Mouse (Mus musculus) layer of hippocampus, adult 18-20 months (tissue): ENCODE data around the gene Rhob. TPM values are rescaled to one million over a fixed set of nuclear protein-coding genes. Genes with fewer than 3 reads are reported as not detected.

Experiments
- DNase-seq, 2 experiments: peaks; one replicate each; pipeline ENCODE4 v3.0.0; 2022; ENCODE audit warnings: low spot score in 2 of 2
- long read RNA-seq: library from polyadenylated mRNA; stranded (forward); transcript quantifications from one replicate; pipeline ENCODE4 v2.0.0, GENCODE M21; 2021
- total RNA-seq, 2 experiments: library from RNA; stranded (reverse); gene quantifications; 2 replicates each; pipeline ENCODE4 v1.2.3; 2021

Gene Rhob
- 100 to 1,000 TPM; 360 to 385 TPM for total RNA-seq
- long read RNA-seq, transcript Rhob-201 (1 exons, 2,349 nt), result major isoform, 84 of 84 reads
- long read RNA-seq, partial matches to known transcripts, result 0 of 84 reads
- long read RNA-seq, other reads (novel, unspliced or antisense), result 0 of 84 reads

DNA sequence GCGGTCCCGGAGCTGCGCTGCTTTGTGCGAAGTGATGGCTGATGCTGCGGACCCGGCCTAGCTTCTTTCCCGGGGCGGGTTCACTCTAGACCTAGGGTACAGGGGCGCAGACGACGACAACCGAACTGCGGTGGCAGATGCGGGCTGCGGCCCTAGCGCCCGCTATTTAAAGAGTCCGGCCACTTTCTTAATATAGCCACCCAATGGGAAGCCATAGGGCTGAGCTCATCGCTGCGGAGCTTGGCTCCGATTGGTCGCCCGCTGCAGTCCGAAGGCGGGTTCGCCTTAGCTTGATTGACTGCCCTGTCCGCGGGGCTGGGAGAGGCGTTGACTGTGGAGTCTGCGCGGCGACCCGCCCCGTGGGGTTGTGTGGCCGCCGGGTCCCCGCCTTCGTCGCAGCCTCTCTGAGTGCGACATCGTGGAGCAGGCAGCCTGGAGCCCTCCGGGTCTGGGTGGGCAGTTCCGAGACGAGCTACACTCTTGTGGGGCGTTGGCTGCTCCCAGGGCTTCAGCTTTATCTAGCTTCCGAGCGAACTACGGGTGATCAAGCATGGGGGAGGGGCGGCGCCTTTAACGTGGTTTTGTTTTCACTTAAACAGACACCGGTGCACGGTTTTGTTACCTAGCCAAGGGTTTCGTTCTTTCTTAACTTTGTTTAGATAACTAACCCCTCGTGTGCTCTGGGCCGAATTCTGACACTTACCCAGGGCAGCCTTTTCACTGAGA lies at the start of gene Rhob:
Gene Rhob, minus strand, starts transcription at position 139 of the 726 bp plus-strand sequence.
- DNase-seq, result peak; percentile 99

DNA sequence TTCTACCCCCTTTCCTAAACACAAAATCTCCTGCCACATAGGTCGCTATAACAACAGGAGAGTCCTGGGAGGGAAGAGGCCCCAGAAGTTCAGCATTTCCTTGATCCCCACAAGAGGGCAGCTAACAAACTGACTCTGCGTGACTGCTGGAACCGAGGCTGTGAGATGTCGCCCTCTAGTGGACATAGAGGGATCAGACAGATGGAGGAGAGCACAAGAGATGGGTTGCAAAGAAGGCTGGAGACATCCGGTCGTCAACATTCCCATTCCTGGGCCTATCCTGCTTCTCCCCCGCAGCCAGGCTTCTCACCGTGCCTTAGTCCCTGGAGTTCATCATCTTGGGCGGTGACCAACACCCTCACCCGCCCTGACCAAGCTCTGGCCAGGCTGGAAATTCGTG lies 47.5 kb upstream of the Rhob start:
- DNase-seq, result peak; percentile 30 to 84

DNA sequence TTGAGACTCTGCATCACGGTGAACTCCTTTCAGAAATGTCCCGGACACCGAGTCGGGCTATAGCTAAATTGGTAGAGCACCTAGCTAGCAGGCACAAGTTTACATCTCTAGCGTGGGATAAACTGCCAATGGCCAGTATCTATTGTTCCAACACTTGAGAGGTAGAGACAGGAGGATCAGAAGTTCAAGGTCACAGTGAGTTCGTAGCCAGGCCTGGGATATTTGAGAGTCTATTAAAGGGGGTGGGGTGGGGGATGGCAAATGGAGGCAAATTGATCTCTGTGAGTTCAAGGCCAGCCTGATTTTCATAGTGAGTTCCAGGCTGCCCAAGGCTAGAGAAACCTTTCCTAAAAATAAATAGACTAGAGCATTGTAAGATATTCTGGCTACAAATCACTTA lies 47.0 kb upstream of the Rhob start:
- DNase-seq, result no peak

DNA sequence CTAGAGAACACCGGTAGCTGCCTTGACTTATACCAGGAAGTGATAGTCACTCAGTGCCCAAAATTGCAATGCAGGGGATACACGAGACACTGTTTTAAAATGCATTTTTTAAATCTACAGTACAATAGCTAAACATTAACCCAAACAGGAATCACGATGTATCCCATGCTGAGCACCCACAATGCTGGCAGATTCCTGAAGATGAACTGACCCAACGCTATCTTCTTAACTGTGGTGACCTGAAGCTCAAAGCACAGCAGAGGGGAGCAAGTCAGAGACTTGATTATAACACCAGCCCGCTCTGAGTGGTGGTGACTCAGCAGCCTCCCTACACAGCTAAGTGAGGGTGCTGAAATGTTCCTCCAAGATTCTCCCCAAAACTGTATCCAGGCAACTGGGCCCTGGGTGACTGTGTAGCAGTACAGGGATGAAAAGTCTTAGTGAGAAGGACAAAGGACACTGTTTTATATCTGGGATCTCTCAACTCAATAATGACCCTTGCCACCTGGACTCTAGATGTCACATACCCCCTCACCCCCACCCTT lies 45.3 kb upstream of the Rhob start:
- peak; percentile 12 to 20 for DNase-seq

DNA sequence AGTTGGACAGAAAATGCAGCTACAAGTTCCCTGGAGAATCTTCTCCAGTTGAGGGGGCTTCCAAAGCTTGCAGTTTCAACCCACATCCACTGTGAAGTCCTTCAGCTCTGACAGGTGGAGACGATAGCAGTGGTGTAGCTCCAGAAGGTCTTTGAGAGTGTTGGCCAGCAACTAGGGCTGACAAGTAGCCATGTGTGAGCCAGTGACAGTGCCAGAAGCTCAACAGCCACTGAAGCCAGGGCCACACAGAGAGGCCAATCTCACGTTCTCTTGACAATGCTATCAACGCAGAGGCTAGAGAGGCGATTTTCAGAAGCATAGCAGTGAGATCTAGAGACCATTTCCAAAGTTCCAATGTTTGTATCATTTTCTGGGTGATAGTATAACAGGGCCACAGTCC lies 42.6 kb upstream of the Rhob start:
- DNase-seq, result no peak

DNA sequence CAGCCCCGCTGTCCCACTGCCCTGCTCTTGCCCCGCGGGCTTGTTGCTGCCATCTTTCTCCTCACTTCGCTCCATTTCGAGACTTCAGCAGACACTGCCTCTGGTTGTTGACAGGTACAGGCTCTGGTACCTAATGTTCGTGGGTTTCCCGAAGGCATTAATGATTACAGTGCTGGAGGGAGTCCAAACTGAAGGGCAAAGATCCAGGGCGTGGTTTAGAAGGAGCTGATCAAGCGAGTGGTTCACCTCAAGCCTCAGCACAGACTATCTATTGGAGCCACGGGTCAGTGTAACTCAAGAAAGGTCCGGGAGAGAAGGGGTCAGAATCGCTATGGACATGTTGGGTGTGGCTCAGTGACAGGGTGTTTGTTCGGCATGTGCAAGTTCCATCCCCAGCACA lies 39.7 kb upstream of the Rhob start:
- DNase-seq, result no peak

DNA sequence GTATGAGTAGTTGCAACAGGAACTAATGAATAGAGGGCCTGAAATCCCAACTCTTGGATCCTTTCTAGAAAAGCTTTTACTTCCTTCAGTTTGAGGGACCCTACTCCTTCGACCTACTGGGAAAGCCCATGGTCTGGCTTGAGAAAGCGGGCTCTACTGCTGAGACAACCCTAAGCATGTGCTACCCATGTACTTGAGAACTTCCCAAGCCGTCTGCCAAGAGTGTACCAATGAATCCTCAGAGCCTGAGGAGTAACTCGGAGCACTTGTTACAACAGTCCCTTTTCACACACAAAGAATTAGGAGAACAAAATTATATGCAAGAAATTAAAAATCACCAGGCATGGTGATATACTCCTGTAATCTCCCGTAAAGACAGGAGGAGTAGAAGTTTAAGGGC lies 37.5 kb upstream of the Rhob start:
- DNase-seq, result no peak

DNA sequence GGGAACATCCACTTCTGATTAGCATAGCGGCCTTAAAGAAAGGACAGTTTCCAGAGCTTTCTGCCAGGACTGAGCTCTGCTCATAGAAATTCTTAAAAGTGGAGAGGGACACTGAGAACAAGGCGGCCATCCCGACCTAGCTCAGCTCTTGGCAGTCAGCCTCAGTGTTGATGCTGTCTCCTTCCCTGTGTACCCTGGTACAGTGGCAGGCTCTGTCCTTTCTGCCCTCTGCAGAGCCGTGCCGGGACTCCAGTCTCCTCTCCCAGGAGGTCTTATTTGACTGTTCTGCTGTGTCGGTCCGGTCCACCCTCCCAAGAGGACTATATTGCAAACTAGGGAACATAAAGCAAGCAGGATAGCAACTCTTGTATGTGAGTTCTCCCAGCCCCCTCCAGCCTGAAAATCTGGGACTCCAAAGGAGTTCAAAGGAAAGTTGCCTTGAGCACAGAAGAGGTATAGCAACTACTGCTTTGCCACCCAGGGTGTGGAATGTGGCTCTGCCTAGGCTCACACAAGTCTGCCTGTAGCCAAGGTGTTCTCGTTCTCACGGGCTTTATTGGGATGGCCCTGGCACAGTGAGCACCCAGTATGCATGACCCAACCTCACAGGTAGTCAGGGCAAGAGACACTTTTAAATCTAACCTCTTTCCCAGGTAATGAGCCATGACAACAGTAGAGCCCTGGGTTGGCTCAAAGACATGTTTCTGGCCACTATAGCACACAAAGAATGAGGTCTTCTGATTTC lies 36.6 kb upstream of the Rhob start:
- DNase-seq, result no peak

DNA sequence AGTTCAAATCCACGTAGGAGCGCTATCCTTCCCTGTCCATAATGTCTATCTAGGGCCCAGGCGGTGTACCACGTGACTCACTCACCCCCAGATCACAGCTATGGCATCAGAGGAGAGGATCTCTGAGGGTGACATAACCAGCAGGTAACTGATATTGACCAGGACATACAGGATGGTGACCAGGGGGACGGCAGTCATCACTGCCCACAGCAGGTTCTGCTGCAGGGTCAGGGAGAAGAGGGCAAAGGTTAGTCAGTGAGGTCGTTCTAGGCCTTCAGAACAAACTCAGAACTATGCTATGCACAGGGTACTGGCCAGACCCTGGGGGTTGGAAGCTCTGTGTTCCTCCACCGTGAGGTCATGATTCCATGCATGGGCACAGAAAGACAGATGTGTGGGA lies 35.8 kb upstream of the Rhob start:
- DNase-seq, result no peak

DNA sequence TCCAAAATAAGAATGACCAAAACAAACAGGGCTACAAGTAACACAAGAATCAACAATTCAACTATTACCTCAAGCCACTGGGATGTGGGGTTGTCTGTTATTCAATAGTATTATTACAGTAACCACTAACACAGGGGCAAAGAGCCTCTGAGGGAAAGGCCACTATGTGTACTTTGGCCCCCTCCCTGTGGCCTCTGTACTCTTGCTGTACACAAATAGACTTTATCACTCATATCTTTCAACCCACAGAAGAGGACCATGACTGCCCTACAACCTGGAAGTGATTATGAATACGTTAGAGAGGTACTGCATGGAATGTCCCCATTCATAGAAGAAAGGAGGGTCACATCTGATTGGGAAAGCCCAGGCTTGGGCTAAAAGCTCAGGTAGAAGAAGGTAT lies 35.1 kb upstream of the Rhob start:
- DNase-seq, result no peak

DNA sequence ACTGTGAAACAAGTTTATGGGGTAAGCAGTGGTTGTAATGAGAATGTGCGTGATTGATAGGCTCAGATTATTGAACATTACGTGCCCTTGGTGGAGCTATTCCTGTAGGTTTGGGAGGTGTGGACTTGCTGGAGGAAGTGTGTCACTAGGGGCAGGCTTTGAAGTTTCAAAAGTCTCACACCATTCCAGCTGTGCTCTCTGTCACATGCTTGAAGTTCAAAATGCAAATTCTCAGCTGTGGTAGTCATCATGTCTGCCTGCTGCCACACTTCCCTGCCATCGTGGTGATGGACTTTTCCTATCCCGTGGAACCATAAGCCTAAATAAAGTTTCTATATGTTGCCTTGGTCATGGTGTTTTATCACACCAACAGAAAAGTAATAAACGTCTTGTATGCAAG lies 28.0 kb upstream of the Rhob start:
- no peak for DNase-seq

DNA sequence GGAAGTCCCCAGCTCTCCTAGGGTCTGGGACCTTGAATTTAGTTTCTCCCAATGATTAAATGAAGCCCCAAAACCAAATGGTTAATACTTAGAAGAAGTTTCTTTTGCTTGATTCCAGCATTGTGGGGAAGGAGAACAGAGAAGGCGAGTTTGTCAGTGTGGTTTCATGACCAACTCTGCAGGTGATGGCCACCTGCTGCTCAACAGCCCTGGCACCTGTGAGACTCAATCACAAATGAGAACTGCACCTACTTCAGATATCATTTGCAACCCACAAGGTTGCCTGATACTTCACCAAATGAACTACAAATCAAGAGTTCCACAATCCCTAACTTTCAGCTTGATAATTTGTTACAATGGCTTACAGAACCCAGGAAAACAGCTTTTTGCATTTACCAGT lies 27.4 kb upstream of the Rhob start:
- DNase-seq, result no peak

DNA sequence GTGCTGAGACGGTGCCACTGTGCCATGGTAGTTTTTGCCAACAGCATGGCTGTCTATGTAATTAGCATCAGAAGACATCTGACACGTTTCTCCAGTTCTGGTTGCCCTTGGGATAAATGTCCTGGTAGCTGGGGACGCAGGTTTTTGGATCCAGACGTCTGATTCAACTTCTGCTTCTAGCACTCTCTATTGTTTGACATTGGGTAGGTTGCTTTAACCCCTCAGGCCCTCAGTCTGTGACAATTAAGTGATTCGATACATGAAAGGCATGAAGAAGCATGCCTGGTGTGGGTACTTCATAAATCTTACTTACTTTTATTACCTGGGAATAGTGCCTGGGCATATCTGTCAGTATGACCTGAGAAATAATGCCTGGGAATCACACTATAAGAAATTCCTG lies 24.3 kb upstream of the Rhob start:
- DNase-seq, result no peak

DNA sequence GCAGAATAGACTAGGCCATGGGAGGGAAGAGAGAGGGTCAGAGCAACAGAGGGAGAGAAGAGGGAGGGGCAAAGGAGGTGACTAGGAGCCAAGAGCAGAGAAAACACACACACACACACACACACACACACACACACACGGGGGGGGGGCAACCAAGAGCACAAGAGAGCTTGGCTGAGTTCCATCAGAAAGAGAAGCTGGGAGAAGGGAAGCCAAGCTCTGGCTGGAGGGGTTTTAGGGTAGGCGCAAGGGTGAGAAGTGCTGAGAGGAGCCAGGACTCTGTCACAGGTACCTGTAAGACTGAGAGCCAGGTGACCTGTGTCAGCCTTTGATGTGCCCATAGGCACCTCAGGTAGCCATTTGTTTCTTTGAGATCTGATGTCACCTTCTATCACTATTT lies 22.9 kb upstream of the Rhob start:
- DNase-seq, result no peak

DNA sequence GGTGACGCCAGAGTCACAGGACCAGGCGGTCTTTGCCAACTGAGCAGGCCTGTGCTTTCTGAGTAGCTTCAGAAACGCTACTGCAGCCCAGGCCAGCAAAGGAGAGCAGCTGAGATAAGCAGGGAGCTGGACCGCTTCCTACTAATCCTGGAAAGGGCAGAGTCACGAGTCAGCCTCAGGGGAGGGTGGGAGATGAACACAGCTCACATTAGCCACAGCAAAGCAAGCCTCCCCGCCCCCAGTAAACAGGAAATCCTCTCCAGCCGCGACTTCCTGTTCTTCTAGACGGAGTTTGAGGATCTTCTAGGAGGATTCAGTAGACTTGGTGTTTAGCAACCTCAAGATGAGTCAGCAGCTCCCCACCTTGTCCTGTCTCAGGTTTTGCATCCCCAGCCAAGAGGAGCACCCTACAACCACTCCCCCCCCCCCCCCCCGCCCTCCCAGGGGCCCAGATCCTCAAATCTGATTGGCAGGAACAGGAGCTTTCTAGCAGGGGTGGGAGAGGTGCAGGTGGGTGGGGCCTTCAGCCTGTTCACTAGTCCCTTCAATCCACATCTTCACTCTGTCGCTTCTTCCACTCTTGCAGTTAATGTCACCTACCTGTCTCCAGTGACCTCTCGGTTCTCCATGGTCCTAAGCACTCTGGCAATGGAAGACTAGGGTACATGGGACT lies 21.7 kb upstream of the Rhob start:
- DNase-seq, result no peak

DNA sequence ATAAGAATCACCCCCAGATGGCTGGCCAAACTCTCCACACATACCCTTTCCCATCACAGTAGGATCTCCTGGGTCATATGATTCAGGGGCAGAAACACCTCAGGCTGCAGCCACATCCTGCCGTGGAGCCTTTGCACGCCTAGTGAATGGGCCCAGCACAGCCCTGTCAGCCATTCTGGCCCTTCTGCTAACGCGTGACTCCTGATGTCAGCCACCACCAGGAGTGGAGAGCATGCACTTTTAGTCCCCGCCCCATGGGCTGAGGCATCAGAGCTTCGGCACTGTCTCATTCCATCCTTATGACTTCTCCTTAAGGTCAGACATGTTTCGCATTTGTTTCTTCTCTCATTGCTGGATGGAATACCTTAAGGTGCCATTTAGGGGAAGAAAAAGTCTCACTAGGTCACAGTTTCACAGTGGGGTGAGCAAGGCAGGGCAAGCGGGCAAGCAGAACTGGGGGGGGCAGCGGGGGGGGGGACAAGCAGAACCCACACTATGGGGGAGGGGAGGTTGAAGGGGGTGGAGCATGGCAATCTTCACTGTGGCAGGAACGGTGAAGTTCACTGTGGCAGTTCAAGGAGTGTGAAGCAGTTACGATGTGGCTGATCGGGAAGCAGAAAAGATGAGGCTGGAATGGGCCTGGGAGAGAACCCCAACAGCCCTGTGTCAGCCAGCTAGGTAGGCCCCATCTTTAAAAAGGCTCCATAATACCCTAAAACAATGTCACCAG lies 19.8 kb upstream of the Rhob start:
- no peak for DNase-seq

DNA sequence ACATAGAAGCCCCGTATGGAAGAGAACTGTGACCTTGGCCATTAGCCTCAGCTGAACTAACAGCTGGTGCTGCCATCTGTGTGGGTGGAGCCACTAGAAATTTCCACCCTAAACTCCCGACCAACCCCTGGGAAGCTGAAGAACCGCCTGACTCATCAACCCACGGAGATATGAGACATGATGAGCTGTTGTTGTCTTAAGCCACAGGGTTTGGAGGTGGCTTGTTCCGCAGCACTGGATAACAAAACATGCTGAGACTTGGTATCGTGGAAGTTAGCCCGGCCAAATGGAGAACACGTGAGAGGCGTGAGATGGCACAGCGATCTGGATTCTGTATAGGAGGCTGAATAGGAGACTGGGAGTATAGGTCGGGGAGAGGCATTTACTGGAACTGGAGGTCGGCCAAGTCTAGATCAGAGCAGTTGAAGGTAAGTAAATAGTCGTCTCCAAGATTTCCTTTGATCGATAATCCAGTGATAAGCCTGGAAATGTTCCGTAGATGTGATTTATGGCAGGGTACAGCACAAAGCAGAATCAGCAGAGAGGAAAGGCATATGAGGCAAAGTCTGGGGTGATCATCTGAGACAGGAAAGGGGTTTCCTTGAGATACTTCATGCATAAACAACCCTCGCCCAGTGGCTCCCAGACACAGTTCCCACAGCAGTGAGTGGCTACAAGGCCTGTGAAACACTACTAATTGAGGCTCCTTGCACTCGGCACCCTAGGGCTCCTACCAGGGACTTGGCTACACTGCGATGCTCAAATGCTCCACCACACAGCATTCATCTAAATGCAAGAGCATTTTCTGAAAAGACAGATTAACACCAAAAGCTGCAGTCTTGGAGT lies 11.5 kb upstream of the Rhob start:
- DNase-seq, result peak in 1 of 2 experiments; percentile 57

DNA sequence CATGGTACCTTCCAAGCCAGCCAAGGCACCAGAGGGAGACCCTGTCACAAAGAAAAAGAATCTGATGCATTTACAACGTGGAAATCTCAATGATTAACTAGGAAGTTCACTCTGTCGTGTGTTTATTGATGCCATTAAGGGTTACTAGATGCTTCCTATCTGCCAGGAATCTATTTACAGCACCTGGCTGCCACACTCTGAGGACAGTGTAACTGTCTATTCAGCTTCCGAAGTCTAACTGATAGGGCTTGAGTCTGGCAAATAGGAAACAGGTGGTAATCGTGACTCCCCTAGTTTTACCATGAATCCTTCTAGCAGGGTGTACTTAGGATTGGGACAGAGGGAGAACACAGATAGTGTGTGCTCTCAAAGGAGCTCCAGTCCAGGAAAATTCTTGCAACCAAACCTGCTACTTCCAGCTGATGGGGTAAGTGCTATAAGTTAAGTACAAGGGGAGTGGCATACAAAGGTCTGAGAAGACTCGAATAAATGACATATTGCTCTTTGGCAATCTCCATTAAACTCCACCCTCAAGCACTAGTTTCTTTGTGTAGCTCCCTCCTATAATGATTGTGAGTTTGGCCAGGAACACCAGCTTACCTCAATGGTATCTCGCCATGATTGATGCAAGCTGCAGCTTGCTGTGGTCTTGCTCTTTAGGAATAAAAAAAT lies 10.6 kb upstream of the Rhob start:
- DNase-seq, result no peak

DNA sequence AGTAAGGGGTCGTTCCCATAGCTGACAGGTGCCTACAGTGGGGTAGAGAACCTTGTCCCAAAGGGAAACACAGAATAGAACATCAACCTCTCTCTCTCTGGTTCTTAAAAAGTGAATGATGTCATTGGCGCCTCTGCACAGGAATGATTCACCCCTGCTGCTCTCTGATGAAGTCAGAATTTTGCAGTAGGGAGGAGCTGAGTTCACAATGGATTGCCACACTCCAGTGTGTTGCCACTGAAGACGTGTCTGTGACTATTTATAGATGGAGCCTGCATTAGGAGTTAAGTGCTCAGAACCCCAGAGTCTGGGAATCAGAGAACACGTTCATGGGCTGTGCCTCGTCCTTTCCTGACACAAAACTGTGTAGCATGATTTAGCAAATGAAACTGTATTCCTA lies 9.9 kb upstream of the Rhob start:
- no peak for DNase-seq
